Comparison of ENCODE assay signal across 34 mouse cellular contexts in the genomic region with DNA sequence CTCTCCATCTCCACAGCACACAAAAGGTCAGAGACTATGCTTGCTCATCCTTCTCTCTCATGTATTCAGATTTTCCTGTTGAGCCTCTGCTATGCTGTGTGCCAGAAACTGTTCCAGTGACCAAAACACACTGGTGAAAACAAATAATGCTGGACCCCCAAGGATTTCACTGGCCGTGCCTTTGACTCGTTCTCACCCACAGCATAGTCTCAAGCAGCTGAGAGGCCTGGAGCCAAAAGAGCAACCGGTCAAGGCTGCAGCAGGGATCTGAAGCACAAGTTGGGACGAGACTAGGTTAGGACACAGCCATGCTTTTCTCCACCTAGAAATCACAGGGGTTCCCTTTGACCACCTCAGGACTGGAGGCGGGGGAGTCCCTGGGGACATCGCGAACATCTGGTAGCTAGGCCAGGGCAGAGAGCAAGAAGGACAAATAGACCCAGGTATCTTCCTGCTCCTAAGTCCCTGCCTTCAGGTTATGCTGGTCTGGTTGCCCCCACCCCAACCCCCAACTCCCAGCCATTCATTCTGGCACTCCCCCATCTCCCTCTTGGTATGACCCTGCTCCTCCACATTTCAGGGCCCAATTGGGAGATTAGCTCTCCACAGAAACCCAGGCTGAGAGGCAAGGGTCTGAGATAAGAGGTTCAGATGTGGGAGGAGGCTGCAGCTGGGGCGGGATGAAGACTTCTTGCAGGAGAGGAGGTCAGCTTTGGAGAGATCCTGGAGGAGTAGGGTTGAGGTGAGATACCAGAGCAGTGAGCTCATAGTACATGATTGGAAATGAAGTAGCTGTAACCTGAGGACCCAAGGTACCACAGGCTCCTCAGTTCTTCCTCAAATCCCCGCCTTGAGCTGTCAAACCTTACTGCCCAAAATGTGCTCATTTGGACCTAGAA. TPM values are rescaled to one million over a fixed set of nuclear protein-coding genes. Genes with fewer than 3 reads are reported as not detected.
DNase-seq lines count a peak whose midpoint lies in the region; ATAC-seq and TF ChIP-seq lines count a peak whose summit lies in the region.
"Had no signal": no experiment of that assay in that cellular context is flagged by ENCODE, and none has a peak within 500 bp of the region (broad histone marks: within the 10 kb centered on the region; RNA-seq: fewer than 3 reads in every experiment).

No protein-coding gene starts in this region.

- ATAC-seq in lung, embryonic 16.5 days (ENCODE audit: low read depth), result peak; percentile 35; the same call in 1 of the 2 replicates
- ATAC-seq: forebrain, embryonic 13.5 days; intestine, embryonic 16.5 days; liver, embryonic 12.5 days; liver, postnatal 0 days; midbrain, embryonic 16.5 days; Patski had no signal

- no peak overlapping the region for H3K4me3 ChIP-seq in gastrocnemius, adult 2 months
- no peak overlapping the region for H3K4me3 ChIP-seq in heart, embryonic 10.5 days
- no peak overlapping the region for H3K4me3 ChIP-seq in lung, embryonic 16.5 days (ENCODE audit: low read length)
- H3K4me3 ChIP-seq: forebrain, embryonic 13.5 days; heart, embryonic 12.5 days; hindbrain, embryonic 13.5 days; liver, embryonic 12.5 days had no signal

- H3K9me3 ChIP-seq in heart, embryonic 10.5 days, result no peaks in the 10 kb centered on the region
- no peaks in the 10 kb centered on the region for H3K9me3 ChIP-seq in lung, embryonic 16.5 days (ENCODE audit: control insufficient read depth, low read length)
- H3K9me3 ChIP-seq: forebrain, embryonic 13.5 days; heart, embryonic 12.5 days; hindbrain, embryonic 13.5 days; liver, embryonic 12.5 days had no signal

- peak overlapping the region; percentile 52 for H3K27ac ChIP-seq in gastrocnemius, adult 2 months
- H3K27ac ChIP-seq in heart, embryonic 10.5 days, result no peak overlapping the region
- H3K27ac ChIP-seq in lung, embryonic 16.5 days (ENCODE audit: low read length), result no peak overlapping the region
- H3K27ac ChIP-seq: forebrain, embryonic 13.5 days; hindbrain, embryonic 13.5 days; kidney, postnatal 0 days; liver, embryonic 12.5 days; stomach, postnatal 0 days had no signal

- peaks cover 29% of the 10 kb centered on the region; the same call in 1 of the 2 replicates for H3K27me3 ChIP-seq in heart, embryonic 10.5 days (ENCODE audit: insufficient read depth, poor library complexity, severe bottlenecking)
- no peaks in the 10 kb centered on the region for H3K27me3 ChIP-seq in lung, embryonic 16.5 days (ENCODE audit: control insufficient read depth, insufficient read depth, low read depth, low read length)
- H3K27me3 ChIP-seq: forebrain, embryonic 13.5 days; Patski had no signal

- WGBS in heart, embryonic 10.5 days, result 49% methylated on average over 9 of the region's 9 CpGs
- 50% methylated on average over 9 of the region's 9 CpGs for WGBS in lung, embryonic 16.5 days

- peaks cover 13% of the 10 kb centered on the region for H3K4me1 ChIP-seq in heart, embryonic 10.5 days
- no peaks in the 10 kb centered on the region for H3K4me1 ChIP-seq in lung, embryonic 16.5 days (replicated peaks; ENCODE audit: control insufficient read depth, insufficient read depth, low read length)
- H3K4me1 ChIP-seq: liver, embryonic 12.5 days had no signal

- intact Hi-C loops in gastrocnemius, adult 2 months (cut with DNase I), result no loop called here
- intact Hi-C loops in gastrocnemius, postnatal 36 days (cut with DNase I), result no loop called here

- peak; percentile 43 for DNase-seq in gastrocnemius, adult 2 months
- no peak for DNase-seq in gastrocnemius, postnatal 36 days
- DNase-seq in heart, embryonic 10.5 days (ENCODE audit: low spot score), result peak; percentile 82
- no peak for DNase-seq in heart, adult 8-10 months (ENCODE audit: low spot score)
- no peak for DNase-seq in lung, postnatal 25 days (ENCODE audit: low spot score)
- peak; percentile 17 for DNase-seq in 3T3-L1 (ENCODE audit: low read depth, low spot score)
- DNase-seq: adrenal gland, postnatal 10 days; cerebellum, adult 11 months; cerebellum, adult 9-10 months; cerebellum, postnatal 36 days; heart, postnatal 4 days; kidney, adult 8-10 months; kidney, postnatal 4 days; layer of hippocampus, postnatal 36 days; left cerebral cortex, postnatal 4 days; liver, postnatal 0 days; right cerebral cortex, postnatal 4 days; thymus, postnatal 4 days had no signal

- TF ChIP-seq CTCF in gastrocnemius, adult 2 months (IDR thresholded peaks at IDR 0.05), result no peak

- no peaks in the 10 kb centered on the region for H3K36me3 ChIP-seq in heart, embryonic 10.5 days
- H3K36me3 ChIP-seq in lung, embryonic 16.5 days (ENCODE audit: control insufficient read depth, insufficient read depth, low read length), result no peaks in the 10 kb centered on the region
- H3K36me3 ChIP-seq: heart, embryonic 12.5 days; hindbrain, embryonic 13.5 days; liver, embryonic 12.5 days had no signal

- no peak overlapping the region for H3K4me2 ChIP-seq in lung, embryonic 16.5 days (ENCODE audit: low read depth, low read length)
- H3K4me2 ChIP-seq: forebrain, embryonic 13.5 days; heart, embryonic 12.5 days; hindbrain, embryonic 13.5 days; liver, embryonic 12.5 days had no signal

- H3K9ac ChIP-seq in lung, embryonic 16.5 days (ENCODE audit: low read length), result no peak overlapping the region
- H3K9ac ChIP-seq: forebrain, embryonic 13.5 days; heart, embryonic 12.5 days; hindbrain, embryonic 13.5 days; liver, embryonic 12.5 days; liver, postnatal 0 days had no signal

RNA-seq across cellular contexts. Expression of a gene that starts 27.6 kb away (rescaled TPM):
- not detected for total RNA-seq in gastrocnemius, adult 2 months (2021)
- total RNA-seq in gastrocnemius, postnatal 36 days (2021), result not detected
- polyA plus RNA-seq in heart, embryonic 10.5 days (2016; fragmentation: Nextera tagmentation; extraction: Ambion mirVana), result not detected in 2 replicates
- total RNA-seq in heart, adult 8-10 months (2022), result not detected
- 0.10 TPM in 1 of 2 replicates, not detected in the other for polyA plus RNA-seq in lung, embryonic 16.5 days (2015; fragmentation: Nextera tagmentation; extraction: Ambion mirVana)
- total RNA-seq: adrenal gland, postnatal 10 days; heart, postnatal 4 days; layer of hippocampus, postnatal 36 days; left cerebral cortex, postnatal 4 days; MEL; neutrophil, adult 5-6 weeks had no signal
- polyA plus RNA-seq: embryonic facial prominence, embryonic 11.5 days; forebrain, embryonic 13.5 days; heart, embryonic 12.5 days; hindbrain, embryonic 13.5 days; limb, embryonic 14.5 days; liver, embryonic 12.5 days; midbrain, embryonic 16.5 days; neural tube, embryonic 11.5 days; spleen, adult 2 months; stomach, postnatal 0 days had no signal

RNA-seq across cellular contexts. Expression of a gene that starts 48.1 kb away (rescaled TPM):
- total RNA-seq in gastrocnemius, adult 2 months (2021), result under 1 TPM; 0.87 to 0.92 TPM
- 1 to 10 TPM in 1 of 2 experiments, under 1 TPM in 1; 0.86 to 1.6 TPM for total RNA-seq in gastrocnemius, postnatal 36 days (2021)
- polyA plus RNA-seq in heart, embryonic 10.5 days (2016; fragmentation: Nextera tagmentation; extraction: Ambion mirVana), result 1.3 and 1.8 TPM in 2 replicates
- total RNA-seq in heart, adult 8-10 months (2022), result 1 to 10 TPM; 5.1 to 5.8 (median 5.4) TPM
- 0.58 and 0.98 TPM in 2 replicates for polyA plus RNA-seq in lung, embryonic 16.5 days (2015; fragmentation: Nextera tagmentation; extraction: Ambion mirVana)
- total RNA-seq: MEL; neutrophil, adult 5-6 weeks had no signal
- polyA plus RNA-seq: liver, postnatal 0 days had no signal

Comparison
In these comparisons a context has a peak if more than half of its experiments do, and no peak if none do; other contexts are left out.
1. DNase-seq: peak in gastrocnemius, adult 2 months (single experiment), heart, embryonic 10.5 days (single experiment) and 3T3-L1 (single experiment); none in gastrocnemius, postnatal 36 days (0 of 2), heart, adult 8-10 months (single experiment) and lung, postnatal 25 days (single experiment).